Mouse (Mus musculus): Measurements from ENCODE around the gene Ifna13. TPM values are rescaled to one million over a fixed set of nuclear protein-coding genes. Genes with fewer than 3 reads are reported as not detected.

Gene Ifna13
- total and polyA plus RNA-seq, 3 experiments, result not detected

GRCm38 (mm10) chr4:88692537-88692936 lies 48.3 kb upstream of the Ifna13 start:
- no peaks in the 10 kb centered on the region for H3K79me2 ChIP-seq (ENCODE audit: control insufficient read depth, insufficient read depth, low read length, poor library complexity)
- no peaks in the 10 kb centered on the region for H3K9me3 ChIP-seq (replicated peaks; ENCODE audit: insufficient read depth, low read length)
- H3K27me3 ChIP-seq (ENCODE audit: control insufficient read depth in 1 of 2, insufficient read depth in 2 of 2, low read length in 2 of 2), result peaks cover 0 to 4% of the 10 kb centered on the region in 2 experiments; a peak in 2 of 4 replicates
- H3K4me1 ChIP-seq (ENCODE audit: control insufficient read depth in 1 of 2, insufficient read depth in 2 of 2, low read length in 2 of 2), result no peaks in the 10 kb centered on the region
- H3K27ac ChIP-seq (ENCODE audit: control insufficient read depth, low read depth, low read length), result no peak overlapping the region
- TF ChIP-seq MAZ (IDR thresholded peaks at IDR 0.05; ENCODE audit: low read depth, low read length) (no peak), GABPA (IDR thresholded peaks at IDR 0.05; ENCODE audit: low read depth, low read length) (no peak), ZNF384 (IDR thresholded peaks at IDR 0.05; ENCODE audit: low read depth, low read length) (no peak), KAT2A (conservative IDR thresholded peaks at IDR 0.05; ENCODE audit: low read depth, low read length) (no peak), E2F4 (IDR thresholded peaks at IDR 0.05; ENCODE audit: borderline replicate concordance, low read depth, low read length) (no peak), ZMIZ1 (IDR thresholded peaks at IDR 0.05; ENCODE audit: low read depth, low read length) (no peak), MYC (IDR thresholded peaks at IDR 0.05; ENCODE audit: low read depth, low read length) (no peak), POLR2A (IDR thresholded peaks at IDR 0.05; ENCODE audit: control insufficient read depth in 1 of 2, insufficient read depth in 1 of 2, low read depth in 1 of 2, low read length in 2 of 2, poor library complexity in 1 of 2) (no peak), NELFE (IDR thresholded peaks at IDR 0.05; ENCODE audit: low read depth, low read length) (no peak), RAD21 (IDR thresholded peaks at IDR 0.05; ENCODE audit: low read depth, low read length) (no peak), ZKSCAN1 (IDR thresholded peaks at IDR 0.05; ENCODE audit: low read depth, low read length) (no peak), SMC3 (IDR thresholded peaks at IDR 0.05; ENCODE audit: low read depth, low read length) (no peak), CTCF (IDR thresholded peaks at IDR 0.05 in 2 of 3, conservative IDR thresholded peaks at IDR 0.05 in 1 of 3; ENCODE audit: control insufficient read depth in 1 of 3, insufficient read depth in 1 of 3, low read depth in 2 of 3, low read length in 3 of 3, poor library complexity in 1 of 3, severe bottlenecking in 1 of 3) (no peak), MAX (IDR thresholded peaks at IDR 0.05; ENCODE audit: low read length) (no peak), HCFC1 (IDR thresholded peaks at IDR 0.05; ENCODE audit: low read depth, low read length) (no peak), ETS1 (IDR thresholded peaks at IDR 0.05; ENCODE audit: low read depth, low read length) (no peak), POLR2AphosphoS5 (IDR thresholded peaks at IDR 0.05; ENCODE audit: borderline replicate concordance, low read depth, low read length) (no peak)
- DNase-seq (ENCODE audit: low read depth, low spot score), result no peak
- H3K36me3 ChIP-seq (ENCODE audit: control insufficient read depth in 1 of 2, insufficient read depth in 2 of 2, low read length in 2 of 2), result no peaks in the 10 kb centered on the region
- no peak overlapping the region for H3K9ac ChIP-seq (ENCODE audit: control insufficient read depth, low read depth, low read length, poor library complexity, severe bottlenecking)
- no peak overlapping the region for H3K4me3 ChIP-seq (ENCODE audit: control insufficient read depth in 1 of 2, insufficient read depth in 1 of 2, low read depth in 2 of 2, low read length in 2 of 2)

GRCm38 (mm10) chr4:88691259-88691658 lies 47.0 kb upstream of the Ifna13 start, which contains the start of gene Ifnab:
Gene Ifnab (minus strand): TSS chr4:88691359.
- H3K27ac ChIP-seq (ENCODE audit: control insufficient read depth, low read depth, low read length), result no peak within 1 kb of the TSS
- no peaks in the 10 kb centered on the region for H3K79me2 ChIP-seq (ENCODE audit: control insufficient read depth, insufficient read depth, low read length, poor library complexity)
- no peak within 1 kb of the TSS for H3K9ac ChIP-seq (ENCODE audit: control insufficient read depth, low read depth, low read length, poor library complexity, severe bottlenecking)
- H3K4me3 ChIP-seq (ENCODE audit: control insufficient read depth in 1 of 2, insufficient read depth in 1 of 2, low read depth in 2 of 2, low read length in 2 of 2), result no peak within 1 kb of the TSS
- H3K9me3 ChIP-seq (replicated peaks; ENCODE audit: insufficient read depth, low read length), result no peaks in the 10 kb centered on the region
- H3K4me1 ChIP-seq (ENCODE audit: control insufficient read depth in 1 of 2, insufficient read depth in 2 of 2, low read length in 2 of 2), result no peaks in the 10 kb centered on the region
- peaks cover 0 to 7% of the 10 kb centered on the region in 2 experiments; a peak in 3 of 4 replicates for H3K27me3 ChIP-seq (ENCODE audit: control insufficient read depth in 1 of 2, insufficient read depth in 2 of 2, low read length in 2 of 2)
- no peak for DNase-seq (ENCODE audit: low read depth, low spot score)
- H3K36me3 ChIP-seq (ENCODE audit: control insufficient read depth in 1 of 2, insufficient read depth in 2 of 2, low read length in 2 of 2), result no peaks in the 10 kb centered on the region
- TF ChIP-seq GABPA (IDR thresholded peaks at IDR 0.05; ENCODE audit: low read depth, low read length) (no peak), CHD2 (IDR thresholded peaks at IDR 0.05; ENCODE audit: low read length) (no peak), MYC (IDR thresholded peaks at IDR 0.05; ENCODE audit: low read depth, low read length) (no peak), MAX (IDR thresholded peaks at IDR 0.05; ENCODE audit: low read length) (no peak), USF1 (IDR thresholded peaks at IDR 0.05; ENCODE audit: low read depth, low read length) (no peak), JUND (IDR thresholded peaks at IDR 0.05; ENCODE audit: low read depth, low read length) (no peak), MYB (IDR thresholded peaks at IDR 0.05; ENCODE audit: low read depth, low read length) (no peak), ZMIZ1 (IDR thresholded peaks at IDR 0.05; ENCODE audit: low read depth, low read length) (no peak), HCFC1 (IDR thresholded peaks at IDR 0.05; ENCODE audit: low read depth, low read length) (no peak), BHLHE40 (IDR thresholded peaks at IDR 0.05; ENCODE audit: borderline replicate concordance, low read depth, low read length) (no peak), NELFE (IDR thresholded peaks at IDR 0.05; ENCODE audit: low read depth, low read length) (no peak), RCOR1 (IDR thresholded peaks at IDR 0.05; ENCODE audit: low read depth, low read length) (no peak), ETS1 (IDR thresholded peaks at IDR 0.05; ENCODE audit: low read depth, low read length) (no peak), POLR2A (IDR thresholded peaks at IDR 0.05; ENCODE audit: control insufficient read depth in 1 of 2, insufficient read depth in 1 of 2, low read depth in 1 of 2, low read length in 2 of 2, poor library complexity in 1 of 2) (no peak), TAL1 (IDR thresholded peaks at IDR 0.05; ENCODE audit: low read length) (no peak), ZC3H11A (IDR thresholded peaks at IDR 0.05; ENCODE audit: low read depth, low read length) (no peak), ELF1 (IDR thresholded peaks at IDR 0.05; ENCODE audit: low read depth, low read length) (no peak), MEF2A (IDR thresholded peaks at IDR 0.05; ENCODE audit: extremely low read depth, insufficient replicate concordance, low read depth, low read length, poor library complexity, severe bottlenecking) (no peak)
